Comparison of ENCODE assay signal across 8 mouse cellular contexts in genomic region chr19:40587491-40588292, GRCm38 (mm10). TPM values are rescaled to one million over a fixed set of nuclear protein-coding genes. Genes with fewer than 3 reads are reported as not detected.
DNase-seq lines count a peak whose midpoint lies in the region; ATAC-seq and TF ChIP-seq lines count a peak whose summit lies in the region.

No protein-coding gene starts in this region.

- H3K9me3 ChIP-seq in hindbrain, embryonic 14.5 days (ENCODE audit: control insufficient read depth, low read length), result no peaks in the 10 kb centered on the region
- no peaks in the 10 kb centered on the region for H3K9me3 ChIP-seq in midbrain, postnatal 0 days (ENCODE audit: low read length)

- WGBS in liver, adult 2 months, result 15% methylated on average over 30 of the region's 30 CpGs
- 9% methylated on average over 19 of the region's 30 CpGs for WGBS in hindbrain, embryonic 14.5 days
- WGBS in midbrain, postnatal 0 days, result 4% methylated on average over 29 of the region's 30 CpGs

- intact Hi-C loops in left cerebral cortex, postnatal 10 days (cut with DNase I), result no loop called here

- H3K27ac ChIP-seq in liver, adult 2 months (replicated peaks; ENCODE audit: insufficient read depth, low read depth, low read length), result no peak overlapping the region
- H3K27ac ChIP-seq in hindbrain, embryonic 14.5 days, result peak overlapping the region; percentile 70
- H3K27ac ChIP-seq in midbrain, postnatal 0 days (ENCODE audit: low read depth, low read length), result peak overlapping the region; percentile 38

- peak overlapping the region; percentile 80 for H3K9ac ChIP-seq in liver, adult 2 months (ENCODE audit: low read depth, low read length)
- peak overlapping the region; percentile 64 for H3K9ac ChIP-seq in hindbrain, embryonic 14.5 days
- peak overlapping the region; percentile 68 for H3K9ac ChIP-seq in midbrain, postnatal 0 days (replicated peaks; ENCODE audit: low read length, poor library complexity, severe bottlenecking)

- no peaks in the 10 kb centered on the region for H3K27me3 ChIP-seq in liver, adult 2 months (ENCODE audit: control insufficient read depth, insufficient read depth, low read length)
- H3K27me3 ChIP-seq in hindbrain, embryonic 14.5 days (ENCODE audit: control insufficient read depth, insufficient read depth, low read length), result no peaks in the 10 kb centered on the region
- H3K27me3 ChIP-seq in midbrain, postnatal 0 days (ENCODE audit: insufficient read depth, low read length), result no peaks in the 10 kb centered on the region

- no peaks in the 10 kb centered on the region for H3K36me3 ChIP-seq in liver, adult 2 months (ENCODE audit: control insufficient read depth, insufficient read depth, low read length)
- peaks cover 24% of the 10 kb centered on the region; the same call in 1 of the 2 replicates for H3K36me3 ChIP-seq in hindbrain, embryonic 14.5 days (replicated peaks; ENCODE audit: control insufficient read depth, insufficient read depth)
- no peaks in the 10 kb centered on the region for H3K36me3 ChIP-seq in midbrain, postnatal 0 days (ENCODE audit: insufficient read depth, low read length)

- no peak; the same call in 1 of the 2 replicates for ATAC-seq in hindbrain, embryonic 14.5 days (ENCODE audit: low FRiP score)
- peak; percentile 71 for ATAC-seq in midbrain, postnatal 0 days (ENCODE audit: low FRiP score)

- peaks cover 2% of the 10 kb centered on the region; the same call in 1 of the 2 replicates for H3K4me1 ChIP-seq in liver, adult 2 months (ENCODE audit: control insufficient read depth, insufficient read depth, low read length)
- H3K4me1 ChIP-seq in hindbrain, embryonic 14.5 days (replicated peaks; ENCODE audit: control insufficient read depth, insufficient read depth, low read length), result peaks cover 22% of the 10 kb centered on the region
- H3K4me1 ChIP-seq in midbrain, postnatal 0 days (ENCODE audit: insufficient read depth, low read length), result peaks cover 6% of the 10 kb centered on the region

- H3K4me3 ChIP-seq in liver, adult 2 months (ENCODE audit: insufficient read depth, low read depth, low read length), result peak overlapping the region; percentile 90
- peak overlapping the region; percentile 61 for H3K4me3 ChIP-seq in hindbrain, embryonic 14.5 days (replicated peaks; ENCODE audit: low read length)
- H3K4me3 ChIP-seq in midbrain, postnatal 0 days (ENCODE audit: low read depth, low read length), result peak overlapping the region; percentile 45

- no peak for TF ChIP-seq CTCF in liver, adult 2 months (IDR thresholded peaks at IDR 0.05; ENCODE audit: low read depth, low read length)
- TF ChIP-seq CTCF in brain, embryonic 14.5 days (IDR thresholded peaks at IDR 0.05; ENCODE audit: borderline replicate concordance, extremely low read depth, insufficient read depth, insufficient read length), result no peak
- TF ChIP-seq CTCF in midbrain, postnatal 0 days (IDR thresholded peaks at IDR 0.05), result no peak

- no peak for TF ChIP-seq POLR2A in liver, adult 2 months (IDR thresholded peaks at IDR 0.05; ENCODE audit: extremely low read depth, insufficient read depth, low read length)
- TF ChIP-seq POLR2A in brain, embryonic 14.5 days (IDR thresholded peaks at IDR 0.05; ENCODE audit: borderline replicate concordance, extremely low read depth, insufficient read depth, insufficient read length, poor library complexity, severe bottlenecking), result 0 out of 2 replicates have a peak, but pooled peaks have one; percentile 13

- no peak for DNase-seq in liver, adult 2 months (ENCODE audit: extremely low read depth, low read depth, low spot score)
- no peak for DNase-seq in liver
- peak; percentile 4 for DNase-seq in brain, embryonic 14.5 days (ENCODE audit: low read depth)
- DNase-seq in hindbrain, embryonic 14.5 days (ENCODE audit: low spot score), result peak; percentile 30
- peak; percentile 28 for DNase-seq in midbrain, postnatal 0 days (ENCODE audit: low spot score)
- DNase-seq in urinary bladder, postnatal 4 days (ENCODE audit: low spot score in 2 of 2), result no peak
- DNase-seq in left cerebral cortex, postnatal 10 days (ENCODE audit: extremely low spot score in 1 of 2, low spot score in 2 of 2), result no peak
- no peak for DNase-seq in cerebellum, adult 18-20 months

- peak overlapping the region; percentile 62 for H3K4me2 ChIP-seq in hindbrain, embryonic 14.5 days (replicated peaks)
- H3K4me2 ChIP-seq in midbrain, postnatal 0 days (ENCODE audit: low read depth, low read length, poor library complexity, severe bottlenecking), result peak overlapping the region; percentile 75

- H3K79me2 ChIP-seq in liver, adult 2 months (ENCODE audit: control insufficient read depth, insufficient read depth, low read length), result no peaks in the 10 kb centered on the region

RNA-seq across cellular contexts. Expression of gene Aldh18a1, which starts 0.6 kb away (rescaled TPM):
- total RNA-seq in liver, adult 2 months (2014; rRNA removed), result 1.2 and 2.5 TPM in 2 replicates
- 0.27 and 1.1 TPM in 2 replicates for polyA plus RNA-seq in liver, adult 2 months (2012; rRNA removed)
- 81.3 and 88.2 TPM in 2 replicates for polyA plus RNA-seq in brain, embryonic 14.5 days (2012; rRNA removed)
- 45.5 and 50.4 TPM in 2 replicates for polyA plus RNA-seq in hindbrain, embryonic 14.5 days (2014; fragmentation: Nextera tagmentation; extraction: Ambion mirVana)
- 67.4 and 73.6 TPM in 2 replicates for total RNA-seq in midbrain, postnatal 0 days (2014; rRNA removed)
- 28.9 and 31.4 TPM in 2 replicates for polyA plus RNA-seq in midbrain, postnatal 0 days (2015; fragmentation: Nextera tagmentation; extraction: Ambion mirVana)
- 10 to 100 TPM; 25.6 to 28.5 TPM for total RNA-seq in left cerebral cortex, postnatal 10 days (2021)

RNA-seq across cellular contexts. Expression of gene Tctn3, which starts 24.3 kb away (rescaled TPM):
- 0.37 and 1.1 TPM in 2 replicates for total RNA-seq in liver, adult 2 months (2014; rRNA removed)
- polyA plus RNA-seq in liver, adult 2 months (2012; rRNA removed), result 0.40 and 1.1 TPM in 2 replicates
- 18.3 and 20.1 TPM in 2 replicates for polyA plus RNA-seq in brain, embryonic 14.5 days (2012; rRNA removed)
- 14.0 and 14.5 TPM in 2 replicates for polyA plus RNA-seq in hindbrain, embryonic 14.5 days (2014; fragmentation: Nextera tagmentation; extraction: Ambion mirVana)
- total RNA-seq in midbrain, postnatal 0 days (2014; rRNA removed), result 28.7 and 35.5 TPM in 2 replicates
- 15.9 and 16.0 TPM in 2 replicates for polyA plus RNA-seq in midbrain, postnatal 0 days (2015; fragmentation: Nextera tagmentation; extraction: Ambion mirVana)
- total RNA-seq in left cerebral cortex, postnatal 10 days (2021), result 10 to 100 TPM; 25.9 to 28.5 TPM

RNA-seq across cellular contexts. Expression of gene Entpd1, which starts 24.5 kb away (rescaled TPM):
- total RNA-seq in liver, adult 2 months (2014; rRNA removed), result 4.6 TPM in 2 replicates
- polyA plus RNA-seq in liver, adult 2 months (2012; rRNA removed), result 1.6 and 1.8 TPM in 2 replicates
- 7.4 and 10.6 TPM in 2 replicates for polyA plus RNA-seq in brain, embryonic 14.5 days (2012; rRNA removed)
- 9.3 and 9.6 TPM in 2 replicates for polyA plus RNA-seq in hindbrain, embryonic 14.5 days (2014; fragmentation: Nextera tagmentation; extraction: Ambion mirVana)
- total RNA-seq in midbrain, postnatal 0 days (2014; rRNA removed), result 9.6 and 13.3 TPM in 2 replicates
- 6.9 and 7.3 TPM in 2 replicates for polyA plus RNA-seq in midbrain, postnatal 0 days (2015; fragmentation: Nextera tagmentation; extraction: Ambion mirVana)
- total RNA-seq in left cerebral cortex, postnatal 10 days (2021), result 10 to 100 TPM; 18.7 to 20.2 TPM

Comparison
In these comparisons a context has a peak if more than half of its experiments do, and no peak if none do; other contexts are left out.
1. DNase-seq: peak in brain, embryonic 14.5 days (single experiment), hindbrain, embryonic 14.5 days (single experiment) and midbrain, postnatal 0 days (single experiment); none in liver, adult 2 months (single experiment), liver (single experiment), urinary bladder, postnatal 4 days (0 of 2), left cerebral cortex, postnatal 10 days (0 of 2) and cerebellum, adult 18-20 months (0 of 2).
2. RNA of gene Aldh18a1, which starts 0.6 kb away (polyA plus RNA-seq): 81.3 to 88.2 TPM in brain, embryonic 14.5 days, 45.5 to 50.4 TPM in hindbrain, embryonic 14.5 days and 28.9 to 31.4 TPM in midbrain, postnatal 0 days; 0.27 to 1.1 TPM in liver, adult 2 months; every median in the first group is over 10 times any median in the second.
3. Peak in every context shown above with its lines, with median percentiles within 50 percentile points of each other: H3K4me3 ChIP-seq and H3K9ac ChIP-seq.